Mouse (Mus musculus) hindbrain, embryonic 16.5 days (tissue): ENCODE data around the gene Fmr1nb. TPM values are rescaled to one million over a fixed set of nuclear protein-coding genes. Genes with fewer than 3 reads are reported as not detected.
"Not testable (repeated sequence)": the region's sequence is repeated elsewhere in the genome, so short reads cannot be mapped to it uniquely, and the experiment has no call there.

Experiments used
- ATAC-seq: fragments of 200-750 bp; cut with Nextera tagmentation; 2 replicates; pipeline ENCODE4 v1.8.0; 2017; ENCODE audit warnings: moderate TSS enrichment, moderate library complexity
- H3K27ac ChIP-seq: fragments of 300-500 bp; sonication (generic); 2 replicates; pipeline ENCODE4 v1.5.1; 2014; ENCODE audit warnings: low read depth, mild to moderate bottlenecking, control low read depth, low read length, moderate library complexity
- H3K27me3 ChIP-seq: fragments of 300-500 bp; sonication (generic); replicated peaks from 2 replicates; pipeline ENCODE4 v1.6.1; 2014; ENCODE audit warnings: low read length; ENCODE audit not compliant: control insufficient read depth, insufficient read depth
- H3K36me3 ChIP-seq: fragments of 300-500 bp; sonication (generic); 2 replicates; pipeline ENCODE4 v1.6.1; 2014; ENCODE audit warnings: mild to moderate bottlenecking, low read length, moderate library complexity, mixed read lengths; ENCODE audit not compliant: control insufficient read depth, insufficient read depth
- H3K4me1 ChIP-seq: fragments of 300-500 bp; sonication (generic); 2 replicates; pipeline ENCODE4 v1.6.1; 2014; ENCODE audit warnings: low read depth, low read length; ENCODE audit not compliant: control insufficient read depth, insufficient read depth
- H3K4me2 ChIP-seq: fragments of 300-500 bp; sonication (generic); 2 replicates; pipeline ENCODE4 v1.6.1; 2014; ENCODE audit warnings: mild to moderate bottlenecking, low read length, control low read depth, moderate library complexity
- H3K4me3 ChIP-seq: fragments of 300-500 bp; sonication (generic); 2 replicates; pipeline ENCODE4 v1.5.1; 2014; ENCODE audit warnings: mild to moderate bottlenecking, low read length, control low read depth, moderate library complexity
- H3K9ac ChIP-seq: fragments of 300-500 bp; sonication (generic); 2 replicates; pipeline ENCODE4 v1.6.1; 2014; ENCODE audit warnings: low read depth, mild to moderate bottlenecking, control low read depth, low read length, moderate library complexity
- H3K9me3 ChIP-seq: fragments of 300-500 bp; sonication (generic); 2 replicates; pipeline ENCODE4 v1.6.1; 2014; ENCODE audit warnings: mild to moderate bottlenecking, low read length, moderate library complexity; ENCODE audit not compliant: control insufficient read depth
- WGBS: fragments of 180-500 bp; shearing (Covaris S2); extraction: QIAGEN DNeasy Blood & Tissue Kit; methylation state at CpG from one replicate; pipeline ENCODE4 v1.1.7; 2014; 5-methylcytosine and 5-hydroxymethylcytosine counted together
- polyA plus RNA-seq: library from polyadenylated mRNA; unstranded; fragments of >200 nt; fragmentation: Nextera tagmentation; extraction: Ambion mirVana; gene quantifications from 2 replicates; pipeline ENCODE4 v1.2.1, GENCODE M21; 2015

Fmr1nb gene
- 0.49 TPM in 1 of 2 replicates, not detected in the other for polyA plus RNA-seq

- no peak within 1 kb of the TSS for H3K4me3 ChIP-seq
- H3K4me1 ChIP-seq = no peaks in the 10 kb centered on the region
- ATAC-seq = no peak
- no peak within 1 kb of the TSS for H3K4me2 ChIP-seq
- H3K9ac ChIP-seq = no peak within 1 kb of the TSS
- H3K36me3 ChIP-seq = no peaks in the 10 kb centered on the region
- no peaks in the 10 kb centered on the region for H3K9me3 ChIP-seq
- 89% methylated on average over 15 of the region's 15 CpGs for WGBS
- no peak within 1 kb of the TSS for H3K27ac ChIP-seq
- no peaks in the 10 kb centered on the region for H3K27me3 ChIP-seq
Observed at GRCm38 (mm10) chrX:68761606-68762005, at the start of gene Fmr1nb. Gene Fmr1nb, plus strand, starts transcription at chrX:68761839.

- Histone ChIP-seq H3K36me3 (no peaks in the 10 kb centered on the region), H3K9me3 (no peaks in the 10 kb centered on the region), H3K27me3 (no peaks in the 10 kb centered on the region), H3K4me3 (no peak overlapping the region), H3K4me1 (no peaks in the 10 kb centered on the region), H3K4me2 (no peak overlapping the region), H3K27ac (no peak overlapping the region), H3K9ac (no peak overlapping the region)
- ATAC-seq = no peak
- 75% methylated on average over 1 of the region's 1 CpGs for WGBS
Observed at GRCm38 (mm10) chrX:68736902-68737301, 24.7 kb upstream of the Fmr1nb start.

GRCm38 (mm10) chrX:68740088-68740487 lies 21.6 kb upstream of the Fmr1nb start:
- no peaks in the 10 kb centered on the region for H3K4me1 ChIP-seq
- H3K9me3 ChIP-seq = no peaks in the 10 kb centered on the region
- no peaks in the 10 kb centered on the region for H3K36me3 ChIP-seq
- 51% methylated on average over 2 of the region's 2 CpGs for WGBS
- H3K27ac ChIP-seq = no peak overlapping the region
- no peak for ATAC-seq
- H3K9ac ChIP-seq = no peak overlapping the region
- H3K4me2 ChIP-seq = no peak overlapping the region
- H3K27me3 ChIP-seq = no peaks in the 10 kb centered on the region
- H3K4me3 ChIP-seq = no peak overlapping the region

GRCm38 (mm10) chrX:68820449-68820848 lies 58.8 kb downstream of the Fmr1nb start:
- not testable (repeated sequence) for H3K27ac ChIP-seq, H3K9ac ChIP-seq, H3K9me3 ChIP-seq, H3K27me3 ChIP-seq, H3K36me3 ChIP-seq, H3K4me3 ChIP-seq, H3K4me1 ChIP-seq, ATAC-seq
- H3K4me2 ChIP-seq = peak overlapping the region; percentile 50
- WGBS = 37% methylated on average over 2 of the region's 2 CpGs

- not testable (repeated sequence) for H3K27ac ChIP-seq, H3K9me3 ChIP-seq, H3K4me1 ChIP-seq, H3K36me3 ChIP-seq, H3K27me3 ChIP-seq
- Histone ChIP-seq H3K4me2 (peak within 1 kb of the TSS; percentile 50), H3K4me3 (peak within 1 kb of the TSS; percentile 34), H3K9ac (peak within 1 kb of the TSS; percentile 31)
- WGBS = 21% methylated on average over 28 of the region's 36 CpGs
- peak; percentile 92 for ATAC-seq
Observed at GRCm38 (mm10) chrX:68821059-68821458, 59.4 kb downstream of the Fmr1nb start, which contains the start of gene Gm14698. Gene Gm14698, plus strand, starts transcription at chrX:68821093.

- Histone ChIP-seq H3K27me3 (no peaks in the 10 kb centered on the region), H3K36me3 (no peaks in the 10 kb centered on the region), H3K4me2 (no peak overlapping the region), H3K9me3 (no peaks in the 10 kb centered on the region), H3K4me3 (no peak overlapping the region), H3K27ac (no peak overlapping the region), H3K4me1 (no peaks in the 10 kb centered on the region), H3K9ac (no peak overlapping the region)
- peak; percentile 76; the same call in 1 of the 2 replicates for ATAC-seq
- WGBS = 28% methylated on average over 5 of the region's 5 CpGs
Observed at GRCm38 (mm10) chrX:68839548-68840444, 78.2 kb downstream of the Fmr1nb start.

Other genes starting within 250 kb of the Fmr1nb start
- gene Fmr1, start 83.3 kb upstream of the Fmr1nb start, polyA plus RNA-seq = 46.6 and 46.8 TPM in 2 replicates
- gene Gm14698, start 59.3 kb downstream of the Fmr1nb start, polyA plus RNA-seq = 2.7 and 5.6 TPM in 2 replicates
- gene Gm6812, start 131.2 kb downstream of the Fmr1nb start, polyA plus RNA-seq = not detected in 2 replicates